Mouse (Mus musculus) adrenal gland, adult (tissue): ENCODE data around the gene Prss12.

Experiments used
- DNase-seq, 2 experiments: peaks; one replicate each; pipeline ENCODE4 v3.0.0; 2022 to 2023; ENCODE audit warnings: low spot score in 1 of 2; ENCODE audit not compliant: inconsistent age in 2 of 2

The Prss12 gene

DNA sequence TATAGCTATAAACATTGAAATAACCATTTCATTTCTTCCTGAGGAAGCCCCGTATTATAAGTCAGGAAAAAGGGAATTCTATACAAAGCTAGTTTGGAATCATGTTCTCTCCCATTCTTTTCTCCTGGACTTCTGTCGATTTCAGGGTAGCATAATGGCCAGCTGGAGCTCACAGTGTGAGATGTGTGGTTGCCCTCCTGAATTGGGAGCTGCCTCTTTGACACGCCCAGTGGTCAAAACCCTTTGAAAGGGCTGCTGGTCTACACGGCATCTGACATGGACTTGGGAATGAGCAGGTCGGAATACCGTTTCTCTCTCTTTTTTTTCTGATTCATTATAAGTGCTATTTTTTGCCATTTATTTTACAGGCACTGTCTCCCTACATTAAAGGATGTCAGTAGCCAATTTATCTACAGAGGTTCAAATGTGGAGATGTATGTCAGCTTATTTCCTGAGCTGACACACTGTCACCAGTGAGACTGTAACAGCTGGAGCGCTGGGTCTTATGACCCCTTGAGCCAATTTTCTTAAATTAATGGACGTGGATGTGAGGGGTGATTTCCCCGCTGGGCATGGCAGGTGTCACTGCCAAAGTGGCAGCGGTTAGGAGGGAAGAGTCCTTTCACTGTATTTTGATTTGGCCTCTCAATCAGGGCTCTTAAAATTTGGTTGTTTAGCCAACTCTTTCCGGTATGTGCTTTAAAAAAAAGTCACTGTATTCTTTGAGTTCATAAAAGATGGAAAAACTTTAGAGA is 79.8 kb downstream of the Prss12 start:
- no peak for DNase-seq

DNA sequence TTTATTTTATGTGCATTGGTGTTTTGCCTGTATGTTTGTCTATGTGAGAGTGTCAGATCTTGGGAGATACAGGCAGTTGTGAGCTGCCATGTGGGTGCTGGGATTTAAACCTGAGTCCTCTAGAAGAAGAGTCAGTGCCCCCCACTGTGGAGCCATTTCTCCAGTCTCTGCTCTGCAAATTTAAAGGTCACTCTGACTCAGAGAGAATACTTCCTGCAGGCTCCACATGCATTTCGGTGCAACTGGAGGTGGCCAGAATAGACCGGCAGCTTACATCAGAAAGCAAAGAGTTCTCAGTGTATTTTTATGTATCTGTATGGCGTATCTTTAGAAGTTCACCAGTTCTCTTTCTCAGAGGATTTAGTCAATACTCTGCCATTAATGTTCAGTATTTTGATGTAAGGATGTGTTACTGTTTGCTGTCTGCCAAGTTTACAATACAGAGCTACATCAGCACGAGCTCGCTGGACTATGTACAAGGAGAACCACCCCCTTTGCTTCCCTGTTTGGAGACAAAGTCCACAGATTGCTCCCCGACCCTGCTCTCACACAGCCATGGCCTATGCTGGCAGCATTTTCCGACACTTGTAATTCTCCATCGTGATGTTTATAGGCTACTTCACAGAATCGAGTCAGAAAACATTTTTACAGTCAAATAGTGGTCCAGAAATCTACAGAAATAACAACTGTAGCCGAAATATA is 81.2 kb downstream of the Prss12 start:
- no peak for DNase-seq

DNA sequence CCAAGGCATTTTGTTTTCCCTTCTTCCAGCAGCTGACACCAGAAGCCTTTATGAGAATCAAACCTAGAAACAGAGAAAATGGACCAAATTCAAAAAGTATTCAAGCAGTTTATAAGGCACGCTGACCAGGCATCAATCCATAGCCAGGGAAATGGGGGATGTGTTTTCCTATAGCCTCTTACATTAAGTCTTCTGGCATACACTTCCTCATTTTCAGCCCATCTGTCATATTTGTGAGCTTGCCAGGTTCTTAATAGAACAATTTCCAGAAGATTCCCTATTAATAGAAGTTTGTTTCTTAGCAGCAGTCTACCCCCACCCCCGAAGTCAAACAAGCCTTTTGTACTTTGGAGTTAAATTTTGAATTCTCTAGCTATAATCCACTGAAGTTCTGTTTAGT is 84.4 kb downstream of the Prss12 start:
- no peak for DNase-seq

GRCm38 (mm10) chr3:123537279-123537678 is 90.6 kb downstream of the Prss12 start:
- no peak for DNase-seq

DNA sequence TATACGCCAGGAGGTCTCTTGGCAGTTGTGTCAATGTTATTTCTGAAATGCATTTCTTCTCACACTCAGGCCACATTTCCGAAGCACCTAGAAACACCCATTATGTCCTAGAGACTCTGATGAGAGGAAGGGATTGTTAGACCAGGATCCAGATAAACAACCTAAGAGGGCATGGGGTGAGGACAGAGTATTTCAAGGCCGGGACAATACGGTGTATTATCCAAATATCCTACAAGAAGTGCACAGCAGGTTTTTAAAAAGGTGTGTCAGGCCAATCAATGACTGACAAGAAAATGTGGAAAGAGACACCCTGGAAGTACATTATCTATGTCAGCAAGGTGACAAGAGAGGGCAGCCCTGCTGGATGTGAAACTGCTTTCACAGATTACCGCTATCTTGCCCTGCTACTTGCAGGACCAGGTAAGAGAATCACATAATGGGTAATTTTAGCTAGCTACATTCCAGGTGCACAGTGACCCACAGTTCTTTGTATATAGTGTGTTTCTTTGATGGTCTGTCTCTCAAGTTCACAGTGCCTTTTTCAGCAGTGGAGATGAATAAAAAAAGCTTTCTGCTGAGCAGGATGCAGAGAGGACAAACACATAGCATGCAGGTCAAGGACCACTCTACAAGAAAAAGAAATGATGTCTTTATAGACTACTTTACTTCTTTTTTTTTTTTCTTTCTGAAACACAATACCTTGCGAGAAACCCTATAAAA is 97.0 kb downstream of the Prss12 start:
- DNase-seq: no peak

DNA sequence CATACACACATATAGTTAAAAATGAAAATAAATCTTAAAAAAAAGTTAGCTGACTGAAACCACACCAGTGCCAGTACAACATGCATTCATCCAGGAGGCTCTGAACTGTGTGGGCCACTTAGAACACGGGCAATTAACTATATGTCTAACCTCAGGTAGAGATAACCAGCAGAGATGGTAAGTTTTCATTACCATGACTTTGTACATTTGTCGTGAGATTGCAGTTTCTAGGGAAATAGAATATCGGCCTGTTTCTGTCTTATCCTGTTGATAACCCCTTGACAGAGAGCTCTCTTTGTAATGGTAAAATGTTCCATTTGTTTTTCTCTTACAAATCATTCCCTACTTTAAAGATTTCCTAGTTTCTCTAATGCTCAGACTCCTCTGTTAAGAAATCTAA is 103.8 kb downstream of the Prss12 start:
- no peak for DNase-seq

DNA sequence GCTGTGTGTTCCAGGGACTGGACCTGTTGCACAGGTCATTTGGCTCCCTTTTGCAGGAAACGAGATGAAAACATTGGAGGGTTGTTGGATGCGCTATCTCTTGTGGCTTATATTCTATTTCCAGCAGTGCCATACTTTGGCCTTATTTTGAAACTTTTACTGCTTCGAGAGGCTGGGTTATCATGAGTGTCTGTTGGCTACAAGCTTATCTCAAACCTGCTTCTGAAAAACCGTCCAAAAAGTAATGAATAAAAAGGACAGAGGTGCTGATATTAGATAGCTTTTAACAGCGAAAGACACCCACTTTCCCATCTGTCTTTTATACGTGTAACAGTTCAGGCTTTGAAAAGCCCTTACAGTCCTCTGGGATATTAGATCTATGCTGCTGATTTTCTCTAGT is 107.2 kb downstream of the Prss12 start:
- DNase-seq: no peak

- DNase-seq: no peak
Observed at GRCm38 (mm10) chr3:123555254-123555865, 108.6 kb downstream of the Prss12 start.
